Mouse (Mus musculus): ENCODE measurements at regions not wholly inside any gene's neighbourhood (a gene's known extent, or its start where the extent isn't known, plus 50 kb on each side); places are given as distances from the start of the nearest gene placed in this dataset.

DNA sequence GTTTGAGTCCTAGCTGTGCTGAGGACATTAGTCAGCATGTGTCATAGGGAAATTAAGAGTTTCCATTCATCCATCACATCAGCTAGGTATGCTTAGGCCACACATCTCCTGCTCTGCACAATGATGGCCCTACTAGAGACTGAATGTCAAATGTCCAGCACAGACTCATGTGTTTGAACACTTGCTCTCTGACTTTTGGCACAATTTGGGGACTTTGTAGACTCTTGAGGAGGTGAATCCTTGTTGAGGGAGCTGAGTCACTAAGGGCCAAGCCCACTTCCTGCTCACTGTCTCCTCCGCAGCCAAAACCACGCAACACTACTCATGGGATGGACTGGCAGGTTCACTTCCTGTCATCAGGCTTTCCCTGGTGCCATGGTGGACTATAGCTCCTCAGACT lies 308.2 kb downstream of the Sorl1 start:
- TF ChIP-seq GATA1 (IDR thresholded peaks at IDR 0.05; ENCODE audit: low read length) = no peak
- TF ChIP-seq TAL1 (IDR thresholded peaks at IDR 0.05; ENCODE audit: low read length) = no peak
